Mouse (Mus musculus): ENCODE measurements around the gene Pard6b. TPM values are rescaled to one million over a fixed set of nuclear protein-coding genes. Genes with fewer than 3 reads are reported as not detected.
"Not testable (repeated sequence)": the region's sequence is repeated elsewhere in the genome, so short reads cannot be mapped to it uniquely, and the experiment has no call there.

The Pard6b gene
- 1 to 10 TPM; 5.0 to 5.2 TPM for total RNA-seq (2021)

DNA sequence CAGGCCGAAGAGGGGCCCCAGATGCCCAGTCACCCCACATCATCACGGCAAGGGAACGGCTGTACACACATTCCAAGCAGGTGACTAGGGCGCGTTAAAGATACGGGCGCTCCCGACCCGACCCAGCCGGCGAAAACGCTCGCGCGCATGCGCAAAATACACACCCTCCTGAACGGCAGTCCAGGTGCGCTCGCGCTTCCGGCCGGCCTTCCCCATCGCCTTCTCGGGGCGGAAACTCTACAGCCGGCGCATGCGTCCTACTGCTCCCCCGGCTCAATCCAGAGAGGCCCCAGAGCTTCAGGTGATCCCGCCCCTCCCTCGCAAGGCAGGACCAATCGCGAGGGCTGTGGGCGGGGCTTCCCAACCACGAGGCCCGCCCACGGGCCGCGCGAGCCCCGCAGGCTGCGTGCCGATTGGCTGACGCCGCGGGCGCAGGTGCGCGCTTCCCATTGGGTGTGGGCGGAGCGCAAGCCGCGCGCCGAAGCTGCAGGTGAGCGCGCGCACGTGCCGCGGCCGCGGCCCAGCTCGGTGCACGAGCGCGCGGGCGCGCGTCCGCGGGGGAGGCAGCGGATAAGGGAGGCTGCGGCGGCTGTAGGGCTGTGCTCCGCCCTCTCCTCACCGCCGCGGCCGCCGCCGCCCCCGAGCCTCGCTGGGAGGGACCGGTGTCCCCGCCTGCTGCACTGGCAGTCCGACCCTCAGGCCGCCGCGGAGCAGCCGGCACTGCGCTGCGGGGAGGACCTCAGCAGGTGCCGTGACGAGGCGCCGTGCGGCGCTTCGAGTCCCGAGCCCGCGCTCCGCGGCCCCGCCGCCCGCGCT lies at the start of gene Pard6b:
Pard6b (plus strand) TSS at position 574 of the 816 bp plus-strand sequence.
- intact Hi-C loops (cut with DNase I), result no loop called here
- peak; percentile 98 to 99 for DNase-seq (ENCODE audit: low spot score in 2 of 2)

DNA sequence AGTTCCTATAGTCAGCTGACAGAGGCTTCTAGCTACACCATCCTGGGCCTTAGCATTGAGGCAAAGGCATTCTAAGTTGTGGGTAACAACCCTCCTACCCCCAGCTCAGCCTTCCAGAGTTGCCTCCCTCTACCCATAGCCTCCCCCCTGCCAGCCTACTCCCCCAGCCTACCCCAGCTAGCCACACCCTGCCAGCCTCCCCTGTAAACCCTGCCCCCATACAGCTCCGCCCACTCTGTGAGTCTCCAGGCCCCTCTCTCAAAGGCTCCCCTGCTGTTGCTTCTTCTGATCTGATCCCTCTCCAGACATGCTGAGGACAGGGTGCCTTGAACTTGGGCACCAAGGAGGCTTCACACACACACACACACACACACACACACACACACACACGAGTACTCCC lies 49.0 kb upstream of the Pard6b start:
- intact Hi-C loops (cut with DNase I), result no loop called here
- DNase-seq (ENCODE audit: low spot score in 2 of 2), result no peak

DNA sequence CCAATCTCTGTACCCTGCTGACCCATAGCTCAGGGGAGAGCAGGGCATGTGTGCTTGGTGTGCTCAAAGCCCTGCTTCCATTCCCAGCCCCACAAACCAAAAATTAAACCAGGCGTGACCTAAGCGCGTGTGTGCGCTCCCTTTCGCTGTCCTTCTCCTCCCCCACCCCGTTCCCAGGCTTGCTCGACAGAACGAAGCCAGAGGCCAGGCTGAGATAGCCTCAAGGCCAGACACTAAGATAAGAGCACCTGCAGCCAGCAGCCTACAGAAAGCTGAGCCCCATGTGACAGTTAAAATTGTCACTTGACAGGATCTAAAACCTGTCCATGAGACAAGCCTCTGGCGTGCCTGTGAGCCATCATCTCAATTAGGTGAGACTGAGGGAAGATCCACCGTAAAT lies 46.9 kb upstream of the Pard6b start:
- DNase-seq (ENCODE audit: low spot score in 2 of 2), result no peak
- intact Hi-C loops (cut with DNase I), result no loop called here

DNA sequence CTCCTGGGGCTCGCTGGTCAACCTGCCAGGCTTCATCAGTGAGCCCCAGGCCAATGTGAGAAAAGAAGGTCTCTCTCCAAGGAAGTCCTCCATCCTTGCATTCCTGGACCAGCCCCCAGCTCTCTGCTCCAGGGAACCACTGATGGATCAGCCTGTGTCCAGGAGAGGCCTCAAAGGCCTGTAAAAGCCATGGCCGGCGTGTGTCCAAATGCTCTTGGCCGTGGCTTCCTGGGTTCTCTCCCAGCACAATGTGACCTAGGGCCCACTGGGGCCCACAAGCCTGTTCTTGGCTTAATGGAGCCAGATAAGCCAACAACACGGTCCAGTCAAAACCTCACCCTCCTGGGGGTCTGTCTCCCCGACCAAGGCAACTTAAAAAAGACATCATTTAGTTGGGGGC lies 44.9 kb upstream of the Pard6b start:
- DNase-seq (ENCODE audit: low spot score in 2 of 2), result no peak
- intact Hi-C loops (cut with DNase I), result no loop called here

DNA sequence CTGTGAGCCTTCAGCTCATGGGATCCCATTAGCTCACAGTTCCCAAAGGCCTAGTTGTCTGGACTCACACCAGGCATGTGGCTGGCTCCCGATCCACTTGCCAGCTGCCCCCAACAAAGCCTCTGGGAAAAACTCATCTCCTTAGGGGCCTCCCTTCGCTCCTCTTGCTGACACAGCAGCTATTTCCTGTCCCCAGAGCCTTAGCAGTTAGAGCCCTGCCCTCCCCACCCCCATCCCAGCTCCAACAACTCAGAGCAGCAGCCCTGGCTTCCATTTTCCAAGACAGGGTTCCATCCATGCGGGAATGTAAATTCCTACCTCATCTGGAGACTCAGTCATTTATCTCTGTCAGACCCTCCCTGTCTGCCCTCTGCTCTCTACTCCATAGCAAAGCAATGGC lies 43.7 kb upstream of the Pard6b start:
- intact Hi-C loops (cut with DNase I), result no loop called here

DNA sequence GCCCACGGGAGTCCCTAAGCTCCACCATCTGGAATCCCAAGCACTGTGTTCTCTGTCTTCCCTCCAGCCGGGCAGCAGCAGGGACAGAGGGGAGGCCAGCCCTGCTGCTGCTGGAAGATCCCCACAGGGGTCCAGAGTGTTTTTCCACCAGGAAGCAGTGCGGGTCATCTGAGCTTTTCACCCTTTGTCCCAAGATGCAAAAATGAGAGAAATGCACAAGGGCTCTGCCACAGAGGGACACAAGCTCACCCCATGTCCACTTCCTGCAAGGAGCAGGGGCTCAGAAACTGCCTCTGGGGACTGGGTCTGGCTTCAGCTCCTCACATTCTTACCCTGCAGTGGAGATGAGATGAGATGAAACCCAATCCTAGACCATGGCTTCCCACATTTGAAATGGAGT lies 40.1 kb upstream of the Pard6b start:
- intact Hi-C loops (cut with DNase I), result no loop called here
- no peak for DNase-seq (ENCODE audit: low spot score in 2 of 2)

More for the DNA sequence above, 43.7 kb upstream of the Pard6b start:
- DNase-seq (ENCODE audit: low spot score in 2 of 2), result no peak

DNA sequence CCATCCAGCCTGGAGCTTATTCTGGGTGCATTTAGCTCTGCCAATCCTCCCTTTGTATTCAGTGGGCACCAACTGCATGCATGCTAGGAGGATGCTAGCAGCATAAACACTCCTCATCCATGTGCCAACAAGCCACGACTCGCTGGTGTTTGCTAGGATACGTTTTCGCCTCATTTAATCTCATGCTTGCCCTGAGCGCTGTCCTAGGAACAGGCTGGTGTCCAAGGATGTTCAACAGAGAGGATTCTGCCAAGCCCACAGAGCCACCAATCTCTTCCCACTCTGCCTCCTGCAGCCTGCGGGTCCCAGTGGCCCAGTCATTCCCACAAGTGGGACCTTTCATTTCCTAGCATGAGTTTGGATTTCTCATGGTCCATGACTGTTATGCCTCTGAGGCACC lies 38.8 kb upstream of the Pard6b start:
- intact Hi-C loops (cut with DNase I), result no loop called here
- no peak for DNase-seq (ENCODE audit: low spot score in 2 of 2)

DNA sequence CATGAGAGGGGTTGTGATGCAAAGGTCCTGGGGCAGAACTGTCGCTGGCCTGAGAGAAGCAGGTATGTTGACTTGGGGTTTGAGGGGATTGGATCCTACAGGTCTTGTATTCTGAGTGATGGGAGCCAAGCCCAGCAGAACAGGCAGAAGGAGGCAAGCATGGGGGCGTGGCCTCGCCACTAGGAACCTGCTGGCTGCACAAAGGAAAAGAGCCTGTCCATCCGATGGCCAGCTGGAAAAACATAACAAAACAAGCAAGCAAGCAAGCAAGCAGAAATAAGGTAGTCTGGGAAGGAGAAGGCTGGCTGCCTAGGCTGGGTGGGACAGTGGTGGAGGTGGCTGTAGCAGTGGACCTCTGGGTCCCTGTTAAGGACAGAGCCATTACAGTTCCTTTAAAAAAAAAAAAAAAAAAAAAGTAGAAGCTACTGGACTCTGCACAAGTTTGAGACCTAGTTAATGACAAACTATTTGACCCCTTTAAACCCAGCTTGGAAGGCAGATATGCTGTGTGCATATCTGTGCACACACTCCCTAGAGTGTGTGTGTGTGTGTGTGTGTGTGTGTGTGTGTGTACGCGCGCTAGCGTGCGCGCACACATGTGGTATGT lies 36.0 kb upstream of the Pard6b start:
- intact Hi-C loops (cut with DNase I), result no loop called here
- no peak for DNase-seq (ENCODE audit: low spot score in 2 of 2)

DNA sequence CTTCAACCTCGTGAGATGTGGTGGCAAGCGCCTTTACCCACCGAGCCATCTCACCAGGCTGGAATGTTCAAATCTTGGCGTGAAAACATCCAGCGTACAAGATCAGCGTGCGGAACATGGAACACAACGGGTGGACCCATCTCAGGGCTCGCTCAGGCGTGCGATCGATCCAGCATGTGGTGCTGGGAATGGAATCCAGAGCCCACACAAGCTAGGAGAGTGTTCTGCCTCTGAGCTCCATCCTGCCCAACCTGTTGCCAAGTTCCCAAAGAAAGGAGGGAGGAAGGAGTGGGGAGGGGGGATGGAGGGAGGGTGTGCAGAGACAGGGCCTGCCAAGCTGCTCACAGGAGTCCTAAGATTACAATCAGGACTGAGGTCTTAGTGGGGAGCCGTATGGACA lies 35.4 kb upstream of the Pard6b start:
- intact Hi-C loops (cut with DNase I), result no loop called here

DNA sequence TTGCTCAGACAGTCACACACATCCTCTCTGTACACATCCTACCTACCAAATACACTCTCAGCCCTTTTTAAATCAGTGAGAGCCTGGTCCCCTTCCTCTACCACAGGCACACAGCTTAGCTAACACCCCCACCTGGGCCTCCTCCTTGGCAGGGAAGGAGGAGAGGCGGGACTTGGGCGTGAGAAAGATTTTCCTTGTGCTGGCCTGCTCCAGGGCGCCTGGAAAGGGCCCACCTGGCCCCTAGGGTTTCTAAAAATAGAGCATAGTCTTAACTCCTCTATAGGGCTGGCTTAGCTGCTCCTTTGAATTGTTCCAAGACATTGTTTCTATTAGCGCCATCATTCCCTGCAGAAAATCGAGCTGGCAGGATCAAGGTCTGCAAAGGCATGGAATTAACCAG lies 35.0 kb upstream of the Pard6b start:
- intact Hi-C loops (cut with DNase I), result no loop called here

More for the DNA sequence above, 35.4 kb upstream of the Pard6b start:
- DNase-seq (ENCODE audit: low spot score in 2 of 2), result no peak

DNA sequence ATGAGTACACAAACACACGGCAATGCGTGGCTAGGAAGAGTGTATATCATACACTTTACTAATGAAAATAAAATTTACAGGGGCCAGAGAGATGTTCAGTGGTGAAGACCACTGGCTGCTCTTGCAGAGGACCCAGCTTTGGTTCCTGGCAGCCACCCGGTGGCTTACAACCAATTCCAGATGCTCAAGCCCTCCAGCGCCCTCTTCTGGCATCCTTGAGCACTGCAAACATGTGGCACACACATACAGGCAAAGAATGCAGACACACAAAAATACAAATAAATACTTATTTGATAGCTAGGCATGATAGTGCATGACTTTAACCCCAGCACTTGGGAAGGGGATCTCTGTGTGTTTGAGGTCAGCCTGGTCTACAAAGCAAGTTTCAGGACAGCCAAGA lies 34.3 kb upstream of the Pard6b start:
- no peak for DNase-seq (ENCODE audit: low spot score in 2 of 2)
- intact Hi-C loops (cut with DNase I), result no loop called here

More for the DNA sequence above, 35.0 kb upstream of the Pard6b start:
- DNase-seq (ENCODE audit: low spot score in 2 of 2), result no peak

DNA sequence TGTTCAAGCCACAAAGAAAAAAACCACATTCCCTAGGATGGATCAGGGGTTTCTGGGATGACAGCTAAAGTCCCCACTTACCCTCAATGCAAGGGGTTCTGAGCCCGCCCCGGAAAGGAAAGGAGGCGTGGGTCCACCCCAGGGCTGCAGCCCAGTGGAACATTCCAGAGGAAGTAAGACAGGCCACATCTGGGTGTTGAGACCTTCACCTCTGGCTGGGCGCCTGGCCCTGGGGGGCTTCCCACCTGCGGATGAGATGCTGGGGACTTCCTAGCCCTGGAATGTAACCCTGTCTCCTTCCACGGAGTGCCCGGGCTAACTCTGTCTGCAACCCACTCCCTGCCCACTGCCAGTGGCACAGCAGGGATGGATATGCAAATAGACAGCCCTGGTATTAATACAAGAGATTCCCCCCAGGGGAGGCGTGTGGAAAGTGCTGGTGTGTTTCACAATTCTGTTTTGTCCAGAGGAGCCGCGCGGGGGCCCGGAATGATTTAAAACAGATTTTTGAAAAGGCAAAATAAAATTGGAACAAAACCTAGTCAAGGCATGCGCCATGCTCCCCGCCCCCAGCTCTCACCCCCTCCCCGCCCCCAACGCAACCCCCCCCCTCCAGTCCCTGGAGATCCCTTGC lies 31.7 kb upstream of the Pard6b start:
- intact Hi-C loops (cut with DNase I), result no loop called here
- DNase-seq (ENCODE audit: low spot score in 2 of 2), result no peak

DNA sequence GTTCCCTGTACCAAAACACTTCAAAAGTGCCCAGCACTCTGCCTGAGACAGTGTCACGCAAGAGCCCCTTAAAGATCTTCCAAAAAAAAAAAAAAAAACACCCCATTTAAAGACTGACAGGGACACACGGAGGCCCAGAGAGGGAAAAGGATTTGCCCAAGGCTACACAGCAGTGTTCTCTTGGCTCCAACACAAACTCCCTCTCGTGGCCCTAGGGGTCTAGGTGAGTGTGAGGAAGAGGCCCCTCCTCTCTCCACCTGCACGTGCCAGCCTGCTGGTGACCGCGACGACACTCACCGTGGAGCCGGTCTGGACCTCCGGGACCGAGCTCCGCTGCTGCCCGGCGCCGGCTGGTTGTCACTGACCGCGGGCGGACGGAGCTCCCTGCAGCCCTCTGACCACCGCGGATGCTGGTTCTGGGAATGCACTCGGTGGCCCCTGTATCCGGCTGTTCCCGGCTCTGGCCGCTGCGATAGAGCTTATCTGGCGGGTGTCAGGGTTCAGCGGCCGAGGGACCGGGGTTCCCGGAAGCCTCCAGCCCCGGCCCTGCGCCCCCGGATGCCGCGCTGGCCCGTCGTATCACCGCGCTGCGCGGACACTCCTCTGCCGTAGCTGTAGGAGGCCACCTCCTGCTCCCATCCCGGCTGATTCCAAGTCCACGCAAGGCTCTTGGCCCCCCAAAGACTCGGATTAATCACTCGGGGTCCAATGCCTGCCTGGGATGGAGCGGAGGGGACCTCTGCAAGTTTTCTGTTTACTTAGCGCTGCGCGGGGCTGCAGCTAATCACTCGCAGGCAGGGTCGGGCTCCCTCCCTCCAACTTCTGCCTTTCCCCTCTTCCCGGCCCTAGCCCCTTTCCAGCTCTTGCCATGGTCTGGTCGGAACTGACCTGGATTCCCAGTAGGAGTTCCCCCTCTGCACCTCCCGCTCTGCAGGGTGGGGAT lies 30.5 kb upstream of the Pard6b start:
- intact Hi-C loops (cut with DNase I), result no loop called here
- no peak for DNase-seq (ENCODE audit: low spot score in 2 of 2)

DNA sequence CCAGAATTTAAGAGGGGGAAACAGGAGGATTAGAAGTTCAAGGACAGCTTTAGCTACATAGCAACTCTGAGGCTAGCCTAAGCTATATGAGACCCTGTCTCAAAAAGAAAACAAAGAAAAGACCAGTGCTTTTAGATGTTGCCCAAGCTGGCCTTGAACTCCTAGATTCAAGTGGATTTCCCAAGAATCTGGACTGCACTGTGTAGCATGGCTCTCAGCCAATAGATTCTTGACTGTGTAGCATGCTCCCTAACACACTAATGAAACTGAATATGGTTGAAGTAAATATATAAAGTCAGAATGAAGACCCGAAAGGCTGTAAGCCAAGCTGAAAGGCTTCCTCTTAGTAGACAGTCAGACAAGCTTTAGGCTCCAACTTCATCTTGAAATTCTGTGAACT lies 28.6 kb upstream of the Pard6b start:
- no peak for DNase-seq (ENCODE audit: low spot score in 2 of 2)
- intact Hi-C loops (cut with DNase I), result no loop called here

DNA sequence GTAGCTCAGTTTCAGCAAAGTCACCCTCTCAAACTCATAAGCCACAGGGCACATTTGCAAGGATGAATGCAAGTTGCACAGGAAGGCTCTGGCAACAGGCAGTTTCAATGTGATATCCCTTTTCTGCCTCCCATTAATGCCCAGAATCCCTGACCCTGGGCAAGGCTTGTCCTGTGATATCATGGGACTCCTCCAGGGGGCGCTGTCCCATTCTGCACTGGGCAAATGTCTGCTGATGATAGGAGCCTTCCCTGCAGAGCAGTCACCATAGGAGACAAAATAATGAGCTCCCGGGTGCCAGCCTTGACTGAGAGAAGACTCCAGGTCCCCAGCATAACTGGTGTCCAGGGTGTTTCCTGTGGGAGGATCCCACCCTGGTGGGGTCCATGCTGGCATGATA lies 28.1 kb upstream of the Pard6b start:
- intact Hi-C loops (cut with DNase I), result no loop called here
- no peak for DNase-seq (ENCODE audit: low spot score in 2 of 2)

DNA sequence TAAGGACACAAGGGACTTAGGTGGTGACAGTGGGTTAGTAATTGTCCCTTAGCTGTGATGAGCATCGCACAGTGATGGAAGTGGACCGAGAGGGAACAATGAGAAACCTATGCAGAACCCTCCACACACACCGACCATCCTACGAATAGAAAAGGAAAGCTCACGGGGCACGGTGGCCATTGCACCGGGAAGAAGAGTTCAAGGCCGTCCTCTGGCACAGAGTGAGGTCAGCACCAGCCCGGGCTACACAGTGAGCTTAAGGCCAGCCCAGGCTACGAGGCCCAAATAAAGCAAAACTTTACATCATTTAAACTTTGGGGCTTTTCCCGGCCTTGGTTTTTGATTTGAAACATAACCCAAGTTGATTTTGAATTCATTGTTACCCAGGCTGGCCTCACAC lies 26.7 kb upstream of the Pard6b start:
- no peak for DNase-seq (ENCODE audit: low spot score in 2 of 2)
- intact Hi-C loops (cut with DNase I), result no loop called here

DNA sequence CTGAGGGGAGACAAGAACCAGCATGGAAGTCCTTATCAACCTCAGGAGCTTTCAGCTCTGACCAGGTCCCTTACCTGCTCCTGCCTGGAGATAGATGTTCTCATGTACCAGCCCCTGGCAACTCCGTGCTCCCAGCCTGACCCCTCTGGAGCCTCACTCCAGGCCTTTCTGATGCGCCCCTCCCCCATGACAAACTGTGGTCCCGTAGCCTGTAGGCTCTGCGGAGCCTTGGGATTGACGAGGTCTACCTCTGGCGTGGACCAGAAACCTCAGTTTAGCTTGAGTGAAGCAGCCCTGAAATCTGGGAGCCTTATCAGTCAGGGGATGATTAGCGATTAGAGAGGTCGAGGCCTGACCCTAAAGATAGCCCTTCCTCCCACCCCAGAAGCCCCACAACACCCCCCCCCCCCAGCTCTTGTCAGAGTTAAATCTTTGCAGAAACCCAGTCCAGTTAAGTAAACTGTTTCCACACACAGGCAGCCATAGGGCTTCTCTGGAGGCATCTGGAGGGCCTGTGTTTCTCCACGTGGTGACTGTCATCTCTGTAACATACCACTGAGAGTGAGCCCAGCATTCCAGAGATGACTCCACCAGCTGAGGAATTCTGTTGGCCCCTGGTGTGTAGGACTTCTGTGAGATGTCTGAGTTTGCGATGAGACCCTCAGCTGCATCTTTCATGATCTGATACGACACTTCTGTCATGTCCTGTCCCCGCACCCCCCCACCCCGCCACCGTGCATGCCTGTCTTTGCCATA lies 24.7 kb upstream of the Pard6b start:
- intact Hi-C loops (cut with DNase I), result no loop called here
- DNase-seq (ENCODE audit: low spot score in 2 of 2), result no peak

DNA sequence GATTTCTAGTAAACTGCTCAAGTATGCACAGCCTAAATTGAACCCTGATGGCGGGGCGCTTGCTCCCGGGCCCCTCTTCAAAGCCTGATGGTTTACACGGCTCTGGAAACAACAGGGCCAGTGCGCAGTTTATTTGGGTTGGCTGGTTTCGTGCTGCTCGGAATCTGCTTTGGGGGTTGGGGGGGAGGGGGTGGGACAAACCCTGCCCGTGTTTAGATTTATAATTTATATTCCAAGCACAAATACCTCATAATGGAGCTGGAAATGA lies 24.2 kb upstream of the Pard6b start:
- DNase-seq (ENCODE audit: low spot score in 2 of 2), result no peak
- intact Hi-C loops (cut with DNase I), result no loop called here

DNA sequence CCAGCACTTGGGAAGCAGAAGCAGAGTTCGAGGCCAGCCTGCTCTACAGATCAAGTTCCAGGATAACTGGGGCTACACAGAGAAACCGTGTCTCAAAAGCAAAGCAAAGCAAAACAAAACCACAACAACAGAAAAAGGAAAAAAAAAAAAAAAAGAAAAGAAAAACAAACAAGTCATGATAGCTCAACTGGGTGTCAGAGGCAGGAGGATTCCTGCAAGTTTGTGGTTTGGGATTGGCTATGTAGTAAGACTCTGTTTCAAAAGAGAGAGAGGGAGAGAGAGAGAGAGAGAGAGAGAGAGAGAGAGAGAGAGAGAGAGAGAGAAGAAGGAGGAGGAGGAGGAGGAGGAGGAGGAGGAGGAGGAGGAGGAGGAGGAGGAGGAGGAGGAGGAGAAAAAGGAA lies 22.9 kb upstream of the Pard6b start:
- DNase-seq (ENCODE audit: low spot score in 2 of 2); intact Hi-C loops (cut with DNase I): not testable (repeated sequence)
